8 mouse cellular contexts compared by ENCODE assay signal in genomic region chr1:89992256-89992655, GRCm38 (mm10). TPM values are rescaled to one million over a fixed set of nuclear protein-coding genes. Genes with fewer than 3 reads are reported as not detected.
DNase-seq lines count a peak whose midpoint lies in the region; ATAC-seq and TF ChIP-seq lines count a peak whose summit lies in the region.

No protein-coding gene starts in this region.

- H3K9ac ChIP-seq in kidney, embryonic 15.5 days: 0 out of 2 replicates have a peak overlapping the region, but pooled peaks have one; percentile 7
- H3K9ac ChIP-seq in embryonic facial prominence, embryonic 12.5 days: 0 out of 2 replicates have a peak overlapping the region, but pooled peaks have one; percentile 16
- H3K9ac ChIP-seq in hindbrain, postnatal 0 days (replicated peaks; ENCODE audit: low read length): no peak overlapping the region
- peak overlapping the region; percentile 40; the same call in 1 of the 2 replicates for H3K9ac ChIP-seq in neural tube, embryonic 11.5 days (ENCODE audit: low read length)

- H3K9me3 ChIP-seq in kidney, embryonic 15.5 days (replicated peaks): no peaks in the 10 kb centered on the region
- no peaks in the 10 kb centered on the region for H3K9me3 ChIP-seq in embryonic facial prominence, embryonic 12.5 days
- no peaks in the 10 kb centered on the region for H3K9me3 ChIP-seq in hindbrain, postnatal 0 days (ENCODE audit: low read length)
- H3K9me3 ChIP-seq in neural tube, embryonic 11.5 days (ENCODE audit: control insufficient read depth, low read length): no peaks in the 10 kb centered on the region

- no peak for ATAC-seq in kidney, embryonic 15.5 days (replicated peaks; ENCODE audit: low FRiP score)
- ATAC-seq in embryonic facial prominence, embryonic 12.5 days (ENCODE audit: insufficient number of reproducible peaks, insufficient read depth, low FRiP score, low TSS enrichment): no peak
- no peak for ATAC-seq in hindbrain, postnatal 0 days
- ATAC-seq in neural tube, embryonic 11.5 days (ENCODE audit: insufficient read depth, low FRiP score, low TSS enrichment): no peak

- peak overlapping the region; percentile 22 for H3K4me3 ChIP-seq in kidney, embryonic 15.5 days (replicated peaks)
- H3K4me3 ChIP-seq in embryonic facial prominence, embryonic 12.5 days: peak overlapping the region; percentile 27
- H3K4me3 ChIP-seq in hindbrain, postnatal 0 days (ENCODE audit: low read length): peak overlapping the region; percentile 14; the same call in 1 of the 2 replicates
- H3K4me3 ChIP-seq in neural tube, embryonic 11.5 days (ENCODE audit: low read depth, low read length): peak overlapping the region; percentile 24

- H3K4me1 ChIP-seq in kidney, embryonic 15.5 days: peaks cover 8% of the 10 kb centered on the region
- 0 out of 2 replicates have a peak, but pooled peaks cover 5% of the 10 kb centered on the region for H3K4me1 ChIP-seq in embryonic facial prominence, embryonic 12.5 days
- no peaks in the 10 kb centered on the region for H3K4me1 ChIP-seq in hindbrain, postnatal 0 days (ENCODE audit: insufficient read depth, low read length)
- peaks cover 5% of the 10 kb centered on the region for H3K4me1 ChIP-seq in neural tube, embryonic 11.5 days (ENCODE audit: control insufficient read depth, insufficient read depth, low read length)

- peaks cover 65% of the 10 kb centered on the region for H3K27me3 ChIP-seq in kidney, embryonic 15.5 days
- H3K27me3 ChIP-seq in embryonic facial prominence, embryonic 12.5 days: peaks cover 44% of the 10 kb centered on the region
- peaks cover 6% of the 10 kb centered on the region for H3K27me3 ChIP-seq in hindbrain, postnatal 0 days (ENCODE audit: insufficient read depth, low read length)
- peaks cover 27% of the 10 kb centered on the region for H3K27me3 ChIP-seq in neural tube, embryonic 11.5 days (ENCODE audit: control insufficient read depth, insufficient read depth, low read length)

- no peak for TF ChIP-seq CTCF in hindbrain, postnatal 0 days (IDR thresholded peaks at IDR 0.05; ENCODE audit: low read depth)

- DNase-seq in kidney, adult 9 months: no peak
- DNase-seq in hindbrain, postnatal 0 days (ENCODE audit: low spot score): no peak
- no peak for DNase-seq in neural tube, embryonic 11.5 days (ENCODE audit: low spot score)
- no peak for DNase-seq in adrenal gland, adult 2 months
- no peak for DNase-seq in yolk sac, embryonic 10.5 days (ENCODE audit: low spot score)
- no peak for DNase-seq in thymus, postnatal 10 days (ENCODE audit: low spot score in 2 of 2)

- H3K4me2 ChIP-seq in kidney, embryonic 15.5 days: peak overlapping the region; percentile 53
- peak overlapping the region; percentile 48 for H3K4me2 ChIP-seq in embryonic facial prominence, embryonic 12.5 days (replicated peaks)
- peak overlapping the region; percentile 34; the same call in 1 of the 2 replicates for H3K4me2 ChIP-seq in hindbrain, postnatal 0 days (ENCODE audit: low read depth, low read length)
- H3K4me2 ChIP-seq in neural tube, embryonic 11.5 days (ENCODE audit: low read depth): peak overlapping the region; percentile 54

- no peak overlapping the region for H3K27ac ChIP-seq in kidney, embryonic 15.5 days
- no peak overlapping the region for H3K27ac ChIP-seq in embryonic facial prominence, embryonic 12.5 days
- H3K27ac ChIP-seq in hindbrain, postnatal 0 days: no peak overlapping the region
- H3K27ac ChIP-seq in neural tube, embryonic 11.5 days (ENCODE audit: low read depth, low read length): no peak overlapping the region

- no peaks in the 10 kb centered on the region for H3K36me3 ChIP-seq in kidney, embryonic 15.5 days
- H3K36me3 ChIP-seq in embryonic facial prominence, embryonic 12.5 days: no peaks in the 10 kb centered on the region
- no peaks in the 10 kb centered on the region for H3K36me3 ChIP-seq in hindbrain, postnatal 0 days (ENCODE audit: insufficient read depth, low read length)
- H3K36me3 ChIP-seq in neural tube, embryonic 11.5 days (ENCODE audit: control insufficient read depth, insufficient read depth, low read length): no peaks in the 10 kb centered on the region

- 2% methylated on average over 25 of the region's 25 CpGs for WGBS in kidney, embryonic 15.5 days
- WGBS in embryonic facial prominence, embryonic 12.5 days: 2% methylated on average over 25 of the region's 25 CpGs
- WGBS in hindbrain, postnatal 0 days: 3% methylated on average over 25 of the region's 25 CpGs
- WGBS in neural tube, embryonic 11.5 days: under 1% methylated on average over 25 of the region's 25 CpGs

RNA-seq across cellular contexts. Expression of gene Asb18, which starts 22.2 kb away (rescaled TPM):
- polyA plus RNA-seq in kidney, embryonic 15.5 days (2015; fragmentation: Nextera tagmentation; extraction: Ambion mirVana): 0.04 and 0.09 TPM in 2 replicates
- 0.09 TPM in 1 of 2 replicates, not detected in the other for polyA plus RNA-seq in embryonic facial prominence, embryonic 12.5 days (2016; fragmentation: Nextera tagmentation; extraction: Ambion mirVana)
- 1.2 and 7.6 TPM in 2 replicates for total RNA-seq in hindbrain, postnatal 0 days (2014; rRNA removed)
- polyA plus RNA-seq in hindbrain, postnatal 0 days (2015; fragmentation: Nextera tagmentation; extraction: Ambion mirVana): 0.49 and 0.95 TPM in 2 replicates
- polyA plus RNA-seq in neural tube, embryonic 11.5 days (2014; fragmentation: Nextera tagmentation; extraction: Ambion mirVana): 0.20 and 0.38 TPM in 2 replicates
- total RNA-seq in adrenal gland, adult 2 months (2021): not detected
- polyA plus RNA-seq in adrenal gland, adult 2 months (2012; rRNA removed): not detected in 2 replicates
